Mouse (Mus musculus) cerebellum, postnatal 14 days (tissue): ENCODE measurements at regions not wholly inside any gene's neighbourhood (a gene's known extent, or its start where the extent isn't known, plus 50 kb on each side); places are given as distances from the start of the nearest gene placed in this dataset.
A peak's percentile ranks its signal among the peaks of the same experiment; 100 is the strongest.
"Not testable (repeated sequence)": the region's sequence is repeated elsewhere in the genome, so short reads cannot be mapped to it uniquely, and the experiment has no call there.

Source experiments
- DNase-seq, 2 experiments: peaks; one replicate each; pipeline ENCODE4 v3.0.0; 2021; ENCODE audit warnings: mixed read lengths in 2 of 2

GRCm38 (mm10) chr14:53572701-53573100 lies 681.2 kb downstream of the Dad1 start:
- DNase-seq = not testable (repeated sequence)

DNA sequence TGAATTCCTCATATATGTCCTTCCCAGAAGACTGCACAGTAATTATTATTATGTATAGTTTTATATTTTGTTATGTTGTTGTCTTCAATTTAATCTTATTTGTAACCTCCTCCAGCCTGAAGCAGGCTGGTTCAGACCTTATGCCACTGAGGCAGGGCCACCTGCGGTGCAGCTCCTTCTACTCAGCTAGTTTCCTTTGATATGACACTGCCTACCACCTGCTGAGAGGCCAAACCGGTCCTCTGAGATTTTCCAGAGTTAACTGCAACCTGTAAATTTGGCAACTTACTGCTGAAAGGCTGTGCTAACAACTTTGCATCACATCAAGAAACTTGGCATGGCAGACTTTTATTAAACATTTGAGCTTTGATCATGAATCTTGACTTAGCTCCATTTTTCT lies 691.3 kb downstream of the Dad1 start:
- no peak for DNase-seq

- not testable (repeated sequence) for DNase-seq
Measured at GRCm38 (mm10) chr14:53560146-53560545, 693.8 kb downstream of the Dad1 start.

GRCm38 (mm10) chr14:53559386-53559920 lies 694.5 kb downstream of the Dad1 start:
- not testable (repeated sequence) for DNase-seq

DNA sequence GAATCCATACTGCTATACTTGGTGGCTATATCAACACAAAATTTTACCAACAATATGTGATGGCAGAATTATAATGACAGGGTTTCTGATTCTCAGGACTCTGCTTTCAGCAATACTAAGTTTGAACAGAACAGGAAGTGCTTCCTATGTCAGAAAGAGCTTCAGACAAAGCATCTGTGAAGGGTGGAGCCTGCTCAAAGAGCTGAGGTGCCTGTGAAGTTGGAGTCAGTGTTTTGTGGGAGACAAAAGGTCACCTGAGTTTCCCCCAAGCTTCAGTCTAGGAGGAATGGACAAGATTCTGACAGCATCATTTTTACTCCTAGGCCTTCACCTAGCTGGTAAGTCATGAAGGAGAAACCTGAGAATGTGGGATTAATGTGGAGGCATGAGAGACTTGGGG lies 700.1 kb downstream of the Dad1 start:
- DNase-seq = no peak

DNA sequence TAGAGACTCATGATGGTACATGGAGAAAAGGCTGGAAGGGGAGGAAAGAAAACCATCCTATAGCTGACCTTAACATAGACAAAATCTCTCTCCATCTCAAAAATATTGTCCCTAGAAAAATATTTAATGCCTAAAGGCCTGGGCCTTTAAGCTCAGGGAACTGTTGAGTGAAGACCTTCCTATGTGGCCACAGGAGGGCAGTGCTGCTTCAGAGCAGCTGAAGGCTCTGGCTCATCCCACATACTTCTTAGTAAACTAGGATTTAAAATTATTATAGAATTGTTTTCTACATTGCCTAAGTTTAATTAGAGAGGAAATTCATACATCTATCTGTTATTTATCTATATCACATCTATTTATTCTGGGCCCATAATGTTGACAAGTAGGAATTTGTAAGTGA lies 706.5 kb downstream of the Dad1 start:
- DNase-seq = peak in 1 of 2 experiments; percentile 4

- no peak for DNase-seq
Measured at GRCm38 (mm10) chr14:53545351-53545750, 708.6 kb downstream of the Dad1 start.

DNA sequence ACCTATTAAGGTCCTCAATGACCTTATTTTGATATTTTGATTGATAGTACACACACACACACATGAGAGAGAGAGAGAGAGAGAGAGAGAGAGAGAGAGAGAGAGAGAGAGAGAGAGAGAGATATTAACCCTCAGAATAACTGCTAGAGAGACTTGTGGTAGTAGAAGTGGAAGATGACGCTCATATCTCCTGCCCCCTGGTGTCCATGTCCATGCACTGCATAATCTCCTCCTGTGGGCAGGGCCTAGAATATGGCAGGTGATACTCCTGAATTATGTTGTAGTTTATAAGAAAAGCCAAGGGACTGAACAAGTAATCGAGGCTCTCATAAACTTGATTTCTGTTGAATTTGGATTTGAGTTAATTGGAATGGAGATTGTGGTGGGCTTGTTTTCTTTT lies 712.3 kb downstream of the Dad1 start:
- DNase-seq = peak; percentile 21 to 45

DNA sequence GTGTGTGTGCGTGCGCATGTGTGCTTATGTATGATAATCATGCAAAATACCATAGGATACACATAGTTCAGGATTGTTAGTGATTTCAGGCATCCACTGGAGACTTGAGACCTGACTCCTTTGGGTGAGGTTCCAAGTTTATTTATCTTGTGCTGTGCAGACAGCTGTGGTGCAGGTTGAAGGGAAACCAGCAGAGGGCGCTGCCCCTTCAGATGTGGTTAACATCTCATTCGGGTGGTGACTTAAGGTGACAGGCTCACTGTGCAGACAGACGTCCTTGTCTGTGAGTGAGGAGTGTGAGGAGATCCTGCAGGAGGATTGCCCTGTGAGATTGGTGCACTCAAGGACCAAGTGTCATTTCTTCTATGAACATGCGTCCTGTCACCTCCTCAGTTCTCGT lies 716.0 kb downstream of the Dad1 start:
- DNase-seq = peak in 1 of 2 experiments; percentile 5

DNA sequence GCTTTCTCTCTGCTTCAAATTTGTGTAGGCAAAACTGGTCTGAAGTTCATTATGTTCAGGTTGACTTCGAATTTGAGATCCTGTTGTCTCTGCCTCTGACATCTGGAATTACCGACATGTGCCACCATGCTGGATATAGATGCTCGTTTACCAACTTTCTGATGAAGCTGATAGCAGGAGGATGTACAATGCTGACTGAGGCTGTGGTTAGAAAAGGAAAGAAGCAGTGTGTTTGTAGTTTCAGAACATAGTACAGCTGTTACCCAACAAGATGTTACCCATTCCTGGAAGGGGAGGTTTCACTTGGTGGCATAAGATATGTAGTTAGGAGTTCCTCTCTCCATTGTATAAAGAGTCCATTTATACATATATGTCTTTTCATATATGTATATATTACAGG lies 730.5 kb downstream of the Dad1 start:
- DNase-seq = not testable (repeated sequence)

DNA sequence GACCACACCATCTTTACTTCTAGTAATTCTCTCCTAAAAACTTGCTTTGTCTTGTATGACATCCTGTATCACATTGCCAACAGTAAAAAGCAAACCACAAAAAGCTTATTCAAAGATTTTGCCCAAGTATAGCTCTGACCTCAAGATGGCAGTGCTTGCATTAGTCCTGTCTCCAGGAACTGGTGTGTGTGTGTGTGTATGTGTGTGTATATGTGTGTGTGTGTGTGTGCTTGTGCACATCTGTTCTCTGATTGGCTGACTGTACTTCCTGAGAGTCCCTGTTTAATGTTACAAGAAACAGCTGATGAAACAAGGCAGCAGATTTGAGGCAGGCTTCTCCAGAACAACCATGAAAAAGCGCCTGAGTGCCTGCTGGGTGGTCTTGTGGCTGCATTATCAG lies 735.0 kb downstream of the Dad1 start:
- not testable (repeated sequence) for DNase-seq

- DNase-seq = not testable (repeated sequence)
Measured at GRCm38 (mm10) chr14:53516623-53517238, 737.2 kb downstream of the Dad1 start.

DNA sequence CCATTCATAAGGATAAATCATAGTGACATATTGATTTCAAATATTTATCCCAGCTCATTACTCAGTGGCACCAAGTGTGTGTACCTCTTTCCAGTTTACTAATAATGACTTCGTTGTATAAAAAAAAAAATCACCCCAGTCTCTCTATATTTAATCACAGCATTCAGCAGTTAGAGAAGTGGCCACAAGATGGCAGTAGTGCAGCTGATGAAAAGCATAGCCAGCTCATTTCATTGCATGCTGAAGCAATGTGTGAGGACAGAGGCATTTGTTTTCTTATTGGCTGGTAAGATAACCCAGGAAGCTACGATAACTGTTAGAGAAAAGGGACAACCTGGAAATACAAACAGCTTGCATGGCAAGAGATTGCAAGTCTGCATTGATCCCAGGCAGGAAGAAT lies 748.5 kb downstream of the Dad1 start:
- DNase-seq = peak; percentile 44 to 59

DNA sequence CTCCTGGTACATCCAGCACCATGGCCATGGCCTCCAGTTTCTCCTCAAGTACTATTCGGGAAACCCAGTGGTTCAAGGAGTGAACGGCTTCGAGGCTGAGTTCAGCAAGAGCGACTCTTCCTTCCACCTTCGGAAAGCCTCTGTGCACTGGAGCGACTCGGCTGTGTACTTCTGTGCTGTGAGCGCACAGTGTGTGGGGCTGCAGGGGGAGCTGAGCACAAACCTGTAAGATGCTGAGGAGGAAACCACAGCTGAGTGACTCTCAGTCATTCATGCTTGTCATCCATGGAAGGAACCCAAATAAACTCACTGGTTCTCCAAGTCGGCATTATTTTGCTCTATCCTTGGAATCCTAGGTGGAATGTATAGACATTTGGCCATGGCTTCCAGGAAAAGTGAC lies 765.5 kb downstream of the Dad1 start:
- DNase-seq = not testable (repeated sequence)

GRCm38 (mm10) chr14:53487611-53488010 lies 766.3 kb downstream of the Dad1 start:
- DNase-seq = not testable (repeated sequence)

DNA sequence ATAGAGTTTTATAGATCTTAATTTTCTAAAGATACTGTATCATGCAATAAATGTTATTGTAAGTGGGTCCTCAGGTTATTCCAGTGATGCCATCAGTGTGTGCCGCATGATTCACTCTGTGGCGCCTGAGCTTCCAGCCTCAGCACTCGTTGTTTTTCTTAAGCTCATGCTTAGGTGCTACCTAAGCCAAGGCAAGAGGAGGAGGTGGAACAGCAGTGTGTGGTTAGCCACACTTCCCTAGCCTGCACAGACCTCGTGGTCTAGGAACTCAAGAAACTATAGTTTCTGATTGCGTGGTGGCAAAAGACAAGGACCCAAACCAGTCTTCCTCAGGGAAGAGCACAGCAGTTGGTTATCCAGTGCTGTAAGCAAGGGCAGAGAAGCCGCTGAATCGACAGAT lies 779.7 kb downstream of the Dad1 start:
- not testable (repeated sequence) for DNase-seq

- DNase-seq = not testable (repeated sequence)
Measured at GRCm38 (mm10) chr14:53460790-53461189, 793.1 kb downstream of the Dad1 start.

- DNase-seq = no peak
Measured at GRCm38 (mm10) chr14:53454001-53454400, 799.9 kb downstream of the Dad1 start.

DNA sequence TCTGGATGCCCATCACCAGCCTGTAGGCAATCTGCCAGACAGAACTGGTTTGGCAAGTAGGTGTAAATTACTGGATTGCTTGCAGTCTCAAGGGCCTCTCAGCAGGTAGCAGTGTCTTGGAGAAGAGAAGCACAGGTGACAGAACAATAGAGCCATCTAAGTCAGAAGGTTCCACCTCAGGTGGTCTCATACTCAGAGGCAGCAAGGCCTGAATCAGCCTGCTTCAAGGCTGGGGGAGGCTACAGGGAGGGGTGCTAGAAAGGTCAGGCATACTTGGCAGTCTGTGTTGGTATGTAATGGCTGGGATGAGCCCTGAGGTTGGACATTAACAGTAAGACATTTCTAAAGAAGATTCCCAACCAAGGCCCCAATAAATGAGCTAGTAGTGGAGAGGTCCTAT lies 814.3 kb downstream of the Dad1 start:
- not testable (repeated sequence) for DNase-seq

- DNase-seq = not testable (repeated sequence)
Measured at GRCm38 (mm10) chr14:53430130-53430529, 823.8 kb downstream of the Dad1 start.

DNA sequence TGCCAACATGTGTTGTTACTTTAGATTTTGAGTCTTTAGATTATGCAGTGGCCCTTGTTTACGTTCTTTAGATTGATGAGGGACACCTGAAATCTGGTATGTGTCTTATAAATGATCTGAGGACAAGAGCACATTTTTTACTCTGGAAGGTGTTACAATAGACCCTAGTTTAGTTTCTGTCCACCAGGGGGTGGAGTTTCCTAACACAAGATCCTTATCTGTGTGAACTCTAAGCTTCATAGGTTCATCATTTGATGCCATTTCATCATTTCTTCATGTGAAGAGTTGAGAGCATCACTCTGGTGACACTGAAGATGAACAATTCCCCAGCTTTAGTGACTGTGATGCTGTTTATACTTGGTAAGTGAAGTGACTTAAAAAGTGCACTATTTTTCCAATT lies 825.5 kb downstream of the Dad1 start:
- DNase-seq = not testable (repeated sequence)

- not testable (repeated sequence) for DNase-seq
Measured at GRCm38 (mm10) chr14:53427636-53428035, 826.3 kb downstream of the Dad1 start.

DNA sequence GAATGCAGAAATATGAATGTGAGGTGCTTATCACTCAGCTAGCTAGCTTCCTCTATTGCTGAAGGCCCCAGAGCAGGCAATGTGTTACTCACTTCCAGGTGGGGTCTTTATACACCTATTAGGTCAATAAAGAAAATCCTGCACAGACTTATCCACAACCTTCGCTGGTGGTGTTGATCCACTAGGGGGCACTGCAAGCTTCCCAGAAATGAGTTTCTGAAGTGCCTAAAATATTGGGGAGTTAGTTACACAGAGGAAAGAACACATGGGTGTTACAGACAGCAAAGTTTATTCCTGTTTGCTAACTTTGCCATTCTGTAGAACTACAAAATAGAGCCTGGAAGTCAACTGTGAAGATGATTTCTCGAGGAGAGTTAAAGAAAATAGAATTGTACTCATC lies 836.9 kb downstream of the Dad1 start:
- DNase-seq = not testable (repeated sequence)

GRCm38 (mm10) chr14:53407500-53408227 lies 846.2 kb downstream of the Dad1 start:
- DNase-seq = not testable (repeated sequence)
